Mouse (Mus musculus) kidney, adult 2 months (tissue): ENCODE data around the gene Anp32e. TPM values are rescaled to one million over a fixed set of nuclear protein-coding genes. Genes with fewer than 3 reads are reported as not detected.

Experiments used
- DNase-seq: peaks from one replicate; pipeline ENCODE4 v3.0.0; 2021
- H3K27ac ChIP-seq: fragments of 200-500 bp; 2 replicates; pipeline ENCODE4 v1.5.1; 2012; ENCODE audit warnings: low read depth, low read length, control low read depth, inconsistent platforms; ENCODE audit not compliant: insufficient read depth
- H3K27me3 ChIP-seq: fragments of 200-500 bp; replicated peaks from 2 replicates; pipeline ENCODE4 v1.6.1; 2012; ENCODE audit warnings: mild to moderate bottlenecking, moderate library complexity, low read length, inconsistent platforms; ENCODE audit not compliant: control insufficient read depth, insufficient read depth
- H3K36me3 ChIP-seq: fragments of 200-500 bp; 2 replicates; pipeline ENCODE4 v1.6.1; 2012; ENCODE audit warnings: mild to moderate bottlenecking, moderate library complexity, low read length, inconsistent platforms; ENCODE audit not compliant: control insufficient read depth, insufficient read depth
- H3K4me1 ChIP-seq: fragments of 200-500 bp; 2 replicates; pipeline ENCODE4 v1.6.1; 2011; ENCODE audit warnings: low read length; ENCODE audit not compliant: control insufficient read depth, insufficient read depth
- H3K4me3 ChIP-seq: fragments of 200-500 bp; 2 replicates; pipeline ENCODE4 v1.5.1; 2011; ENCODE audit warnings: mild to moderate bottlenecking, low read depth, low read length, control low read depth; ENCODE audit not compliant: insufficient read depth
- CTCF ChIP-seq: fragments of 200-500 bp; conservative IDR thresholded peaks from 2 replicates; pipeline ENCODE4 v1.5.1; 2011; ENCODE audit warnings: low read depth, mild to moderate bottlenecking, control low read depth, low read length, moderate library complexity, mixed read lengths; ENCODE audit not compliant: insufficient read depth, insufficient read length
- POLR2A ChIP-seq: fragments of 200-500 bp; IDR thresholded peaks from one replicate; pipeline ENCODE4 v1.6.1; 2011; ENCODE audit warnings: low read depth, low read length, control low read depth
- WGBS: fragments of 180-500 bp; shearing (Covaris S2); methylation state at CpG from one replicate; pipeline ENCODE4 v1.1.7; 2018; 5-methylcytosine and 5-hydroxymethylcytosine counted together
- polyA plus RNA-seq: library from polyadenylated mRNA; depleted of rRNA; stranded (reverse); fragments of >200 nt; gene quantifications from 2 replicates; pipeline ENCODE4 v1.2.3, GENCODE M21; 2012

Gene Anp32e
- polyA plus RNA-seq, 1 experiment = 18.5 TPM

- no peak overlapping the region; the same call in 1 of the 2 replicates for H3K27ac ChIP-seq
- H3K27me3 ChIP-seq = no peaks in the 10 kb centered on the region
- H3K4me3 ChIP-seq = no peak overlapping the region
- DNase-seq = peak; percentile 77
- H3K4me1 ChIP-seq = peaks cover 10% of the 10 kb centered on the region
- 0 out of 2 replicates have a peak, but pooled peaks cover 1% of the 10 kb centered on the region for H3K36me3 ChIP-seq
- 44% methylated on average over 7 of the region's 7 CpGs for WGBS
- no peak for TF ChIP-seq CTCF
- no peak for TF ChIP-seq POLR2A
Measured at GRCm38 (mm10) chr3:95932566-95932965, 3.5 kb downstream of the Anp32e start.

DNA sequence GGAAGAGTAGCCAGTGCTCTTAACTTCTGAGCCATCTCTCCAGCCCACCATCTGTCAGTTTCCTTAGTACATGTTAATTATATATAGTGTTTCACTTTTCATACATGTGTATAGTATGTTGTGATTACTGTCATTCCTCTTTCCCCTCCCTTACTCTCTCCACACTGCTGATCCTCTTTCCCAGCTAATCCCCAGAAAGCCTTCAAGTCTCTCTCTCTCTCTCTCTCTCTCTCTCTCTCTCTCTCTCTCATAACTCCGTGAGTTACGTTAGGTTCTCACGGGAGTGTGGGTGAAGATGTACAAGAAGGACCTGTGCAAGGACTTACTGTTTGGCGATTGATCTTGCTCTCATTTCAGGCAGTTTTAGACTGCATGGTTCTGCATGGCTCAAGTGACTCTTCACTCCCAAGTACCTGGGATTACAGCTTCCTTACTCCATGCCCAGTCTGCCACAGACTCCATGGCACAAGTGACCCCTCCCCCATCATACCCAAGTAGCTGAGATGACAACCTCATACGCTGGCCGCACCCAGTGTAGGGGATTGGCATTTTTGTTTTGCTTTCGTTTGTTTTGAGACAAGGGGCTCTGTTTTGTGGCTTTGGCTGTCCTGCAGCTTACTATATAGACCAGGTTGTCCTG lies 4.2 kb downstream of the Anp32e start:
- Histone ChIP-seq H3K27ac (no peak overlapping the region), H3K27me3 (no peaks in the 10 kb centered on the region), H3K36me3 (0 out of 2 replicates have a peak, but pooled peaks cover 1% of the 10 kb centered on the region), H3K4me3 (no peak overlapping the region), H3K4me1 (peaks cover 10% of the 10 kb centered on the region)
- TF ChIP-seq POLR2A = no peak
- DNase-seq = no peak
- WGBS = 88% methylated on average over 7 of the region's 7 CpGs

DNA sequence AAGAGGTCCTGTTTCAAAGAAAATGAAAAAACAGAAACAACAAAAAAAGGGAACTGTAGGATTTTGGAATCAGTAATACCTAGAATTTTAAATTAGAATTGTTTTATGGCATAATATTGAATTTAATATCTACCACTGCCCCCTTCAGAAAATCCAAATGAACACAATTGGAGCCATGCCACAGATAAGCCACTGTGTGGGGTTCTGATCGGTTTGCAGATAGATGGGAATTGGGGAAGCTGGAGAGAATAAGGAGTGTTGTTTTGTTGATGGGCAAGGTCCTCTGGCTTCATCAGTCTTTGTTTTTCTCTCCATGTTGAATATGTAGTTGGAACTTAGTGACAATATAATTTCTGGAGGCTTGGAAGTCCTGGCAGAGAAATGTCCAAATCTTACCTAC lies 5.4 kb downstream of the Anp32e start:
- 92% methylated on average over 1 of the region's 1 CpGs for WGBS
- Histone ChIP-seq H3K36me3 (peaks cover 5% of the 10 kb centered on the region; the same call in 1 of the 2 replicates), H3K4me1 (peaks cover 10% of the 10 kb centered on the region), H3K27ac (no peak overlapping the region), H3K4me3 (no peak overlapping the region), H3K27me3 (no peaks in the 10 kb centered on the region)
- no peak for DNase-seq
- TF ChIP-seq CTCF (no peak), POLR2A (no peak)

- WGBS = 95% methylated on average over 8 of the region's 8 CpGs
- peaks cover 5% of the 10 kb centered on the region; the same call in 1 of the 2 replicates for H3K36me3 ChIP-seq
- peaks cover 4% of the 10 kb centered on the region for H3K4me1 ChIP-seq
- no peak overlapping the region for H3K4me3 ChIP-seq
- no peak overlapping the region for H3K27ac ChIP-seq
- no peak for DNase-seq
- TF ChIP-seq POLR2A (no peak), CTCF (no peak)
- no peaks in the 10 kb centered on the region for H3K27me3 ChIP-seq
Measured at GRCm38 (mm10) chr3:95938217-95938616, 9.2 kb downstream of the Anp32e start.

DNA sequence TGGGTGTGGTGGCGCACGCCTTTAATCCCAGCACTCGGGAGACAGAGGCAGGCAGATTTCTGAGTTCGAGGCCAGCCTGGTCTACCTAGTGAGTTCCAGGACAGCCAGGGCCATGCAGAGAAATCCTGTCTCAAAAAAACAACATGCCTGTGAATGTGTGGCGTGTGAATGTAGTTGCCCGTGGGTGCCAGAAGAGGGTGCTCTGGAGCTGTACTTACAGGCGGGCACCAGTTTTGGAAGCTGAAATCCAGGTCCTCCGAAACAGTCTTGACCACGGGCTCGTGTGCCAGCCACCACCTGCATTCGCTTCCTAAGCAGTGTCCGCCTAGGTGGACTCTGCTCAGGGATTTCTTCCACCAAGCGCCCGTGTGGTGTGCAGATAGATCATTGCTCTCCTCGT lies 9.8 kb downstream of the Anp32e start:
- peaks cover 4% of the 10 kb centered on the region for H3K4me1 ChIP-seq
- TF ChIP-seq POLR2A (no peak), CTCF (peak; percentile 54)
- H3K4me3 ChIP-seq = no peak overlapping the region
- H3K27ac ChIP-seq = no peak overlapping the region
- peak; percentile 24 for DNase-seq
- H3K36me3 ChIP-seq = peaks cover 5% of the 10 kb centered on the region; the same call in 1 of the 2 replicates
- WGBS = 94% methylated on average over 15 of the region's 15 CpGs
- no peaks in the 10 kb centered on the region for H3K27me3 ChIP-seq

DNA sequence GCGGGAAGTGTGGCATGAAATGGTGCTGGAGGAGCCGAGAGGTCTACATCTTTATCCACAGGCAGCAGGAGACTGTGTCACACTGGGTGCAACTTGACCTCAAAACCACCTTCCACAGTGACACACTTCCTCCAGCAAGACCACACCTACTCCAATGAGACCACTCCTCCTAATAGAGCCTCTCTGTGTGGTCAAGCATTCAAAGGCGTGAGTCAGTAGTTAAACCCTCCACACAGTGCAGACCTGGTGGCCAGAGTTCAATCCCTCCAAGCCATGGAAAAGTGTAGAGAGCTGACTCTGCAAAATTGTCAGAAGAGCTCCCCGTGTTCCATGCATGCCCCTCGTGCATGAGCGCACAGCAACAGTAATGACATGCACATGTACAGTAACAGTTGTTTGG lies 13.7 kb downstream of the Anp32e start:
- Histone ChIP-seq H3K27ac (no peak overlapping the region), H3K36me3 (peaks cover 4% of the 10 kb centered on the region; the same call in 1 of the 2 replicates), H3K4me1 (peaks cover 4% of the 10 kb centered on the region), H3K4me3 (no peak overlapping the region), H3K27me3 (no peaks in the 10 kb centered on the region)
- peak; percentile 42 for DNase-seq
- WGBS = 56% methylated on average over 6 of the region's 6 CpGs
- no peak for TF ChIP-seq CTCF
- no peak for TF ChIP-seq POLR2A

- WGBS = 91% methylated on average over 7 of the region's 7 CpGs
- H3K4me3 ChIP-seq = no peak overlapping the region
- H3K4me1 ChIP-seq = peaks cover 4% of the 10 kb centered on the region
- peaks cover 4% of the 10 kb centered on the region; the same call in 1 of the 2 replicates for H3K36me3 ChIP-seq
- no peaks in the 10 kb centered on the region for H3K27me3 ChIP-seq
- no peak for TF ChIP-seq POLR2A
- no peak for TF ChIP-seq CTCF
- no peak overlapping the region for H3K27ac ChIP-seq
- DNase-seq = no peak
Measured at GRCm38 (mm10) chr3:95943226-95943625, 14.2 kb downstream of the Anp32e start.
